Mouse (Mus musculus) embryonic facial prominence, embryonic 15.5 days (tissue): ENCODE data around the gene Rhox3e. TPM values are rescaled to one million over a fixed set of nuclear protein-coding genes. Genes with fewer than 3 reads are reported as not detected.
"Not testable (repeated sequence)": the region's sequence is repeated elsewhere in the genome, so short reads cannot be mapped to it uniquely, and the experiment has no call there.

Experiments used
- ATAC-seq: fragments of 200-750 bp; cut with Nextera tagmentation; 2 replicates; pipeline ENCODE4 v1.8.0; 2017; ENCODE audit warnings: low read depth, moderate TSS enrichment; ENCODE audit not compliant: insufficient number of reproducible peaks, low FRiP score, low TSS enrichment
- H3K27ac ChIP-seq: fragments of 300-500 bp; sonication (generic); replicated peaks from 2 replicates; pipeline ENCODE4 v1.5.1; 2015; ENCODE audit warnings: mild to moderate bottlenecking, inconsistent platforms
- H3K27me3 ChIP-seq: fragments of 300-500 bp; sonication (generic); 2 replicates; pipeline ENCODE4 v1.6.1; 2015; ENCODE audit warnings: inconsistent platforms
- H3K36me3 ChIP-seq: fragments of 300-500 bp; sonication (generic); 2 replicates; pipeline ENCODE4 v1.6.1; 2015; ENCODE audit warnings: mild to moderate bottlenecking, inconsistent platforms
- H3K4me1 ChIP-seq: fragments of 300-500 bp; sonication (generic); 2 replicates; pipeline ENCODE4 v1.6.1; 2015; ENCODE audit warnings: inconsistent platforms
- H3K4me2 ChIP-seq: fragments of 300-500 bp; sonication (generic); replicated peaks from 2 replicates; pipeline ENCODE4 v1.6.1; 2015; ENCODE audit warnings: mild to moderate bottlenecking, inconsistent platforms
- H3K4me3 ChIP-seq: fragments of 300-500 bp; sonication (generic); replicated peaks from 2 replicates; pipeline ENCODE4 v1.5.1; 2015; ENCODE audit warnings: mild to moderate bottlenecking, inconsistent platforms
- H3K9ac ChIP-seq: fragments of 300-500 bp; sonication (generic); 2 replicates; pipeline ENCODE4 v1.6.1; 2015; ENCODE audit warnings: inconsistent platforms
- H3K9me3 ChIP-seq: fragments of 300-500 bp; sonication (generic); replicated peaks from 2 replicates; pipeline ENCODE4 v1.6.1; 2016; ENCODE audit warnings: inconsistent platforms
- WGBS: fragments of 180-500 bp; shearing (Covaris S2); methylation state at CpG from one replicate; pipeline ENCODE4 v1.1.7; 2015; 5-methylcytosine and 5-hydroxymethylcytosine counted together
- polyA plus RNA-seq: library from polyadenylated mRNA; unstranded; fragments of >200 nt; fragmentation: Nextera tagmentation; extraction: Ambion mirVana; gene quantifications from 2 replicates; pipeline ENCODE4 v1.2.1, GENCODE M21; 2015

The Rhox3e gene
- not detected in 2 replicates for polyA plus RNA-seq

DNA sequence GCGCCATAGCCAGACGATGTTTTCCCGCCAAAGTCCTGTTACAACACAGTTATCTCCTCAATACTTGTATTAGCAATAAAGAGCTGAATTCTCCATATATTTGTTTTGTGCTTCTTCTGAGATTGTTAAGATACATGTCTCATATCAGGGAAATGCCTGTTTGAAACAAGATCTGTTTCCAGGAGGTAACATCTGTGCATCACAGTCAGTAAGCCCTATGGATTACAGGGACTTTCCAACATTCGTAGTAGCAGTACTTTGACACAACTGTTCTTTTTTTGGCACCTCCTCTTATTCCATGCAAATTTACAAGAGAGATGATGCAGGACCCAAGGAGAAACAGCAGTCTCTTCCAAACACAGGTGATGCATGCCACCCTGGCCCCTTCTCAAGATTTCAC, at the start of gene Rhox3e:
Gene Rhox3e (plus strand): TSS at position 301 of the 400 bp plus-strand sequence.
- WGBS, result 60% methylated on average over 1 of the region's 4 CpGs
- not testable (repeated sequence) for H3K27ac ChIP-seq, H3K27me3 ChIP-seq

GRCm38 (mm10) chrX:37514059-37514458, 27.8 kb upstream of the Rhox3e start, which contains the start of gene Rhox4d:
Gene Rhox4d, plus strand, starts transcription at chrX:37514359.
- not testable (repeated sequence) for H3K4me3 ChIP-seq, H3K27me3 ChIP-seq, H3K9me3 ChIP-seq, H3K36me3 ChIP-seq, H3K4me1 ChIP-seq, H3K9ac ChIP-seq, ATAC-seq, H3K4me2 ChIP-seq, H3K27ac ChIP-seq
- 92% methylated on average over 16 of the region's 18 CpGs for WGBS

More for the DNA sequence above, at the start of gene Rhox3e:
- H3K4me1 ChIP-seq, ATAC-seq, H3K4me2 ChIP-seq, H3K9me3 ChIP-seq, H3K4me3 ChIP-seq, H3K36me3 ChIP-seq, H3K9ac ChIP-seq: not testable (repeated sequence)

GRCm38 (mm10) chrX:37530152-37530551, 11.7 kb upstream of the Rhox3e start, which contains the start of gene Rhox2e:
Gene Rhox2e, plus strand, starts transcription at chrX:37530452.
- not testable (repeated sequence) for H3K36me3 ChIP-seq, H3K4me1 ChIP-seq, H3K9me3 ChIP-seq, H3K4me3 ChIP-seq, ATAC-seq, H3K9ac ChIP-seq, H3K27me3 ChIP-seq, H3K27ac ChIP-seq, H3K4me2 ChIP-seq
- 100% methylated on average over 2 of the region's 8 CpGs for WGBS

- not testable (repeated sequence) for H3K4me3 ChIP-seq, H3K27ac ChIP-seq, H3K36me3 ChIP-seq, H3K9me3 ChIP-seq, H3K4me1 ChIP-seq, H3K9ac ChIP-seq, H3K27me3 ChIP-seq, ATAC-seq, H3K4me2 ChIP-seq
- WGBS, result 96% methylated on average over 10 of the region's 18 CpGs
These were observed 15.3 kb downstream of the Rhox3e start, which contains the start of gene Rhox4e for GRCm38 (mm10) chrX:37557112-37557511. Gene Rhox4e, plus strand, starts transcription at chrX:37557412.

DNA sequence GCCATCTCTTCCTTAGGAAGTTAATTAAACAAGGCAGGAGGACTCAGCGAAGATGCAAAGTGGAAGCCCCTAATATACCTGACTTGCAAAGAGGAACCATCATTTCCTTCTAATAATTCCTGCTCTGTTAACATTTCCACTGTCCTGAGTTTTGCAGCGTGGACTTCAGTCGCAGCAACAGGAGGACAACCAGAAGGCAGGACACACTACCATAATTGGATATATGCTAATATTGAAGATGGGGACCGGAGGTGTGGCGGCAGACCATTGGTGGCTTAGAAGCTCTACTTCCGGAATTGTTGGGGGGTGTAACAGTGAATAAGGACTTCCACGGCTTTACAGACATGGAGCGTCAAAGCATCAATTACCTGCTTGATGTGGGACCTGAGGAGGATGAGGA, 29.3 kb downstream of the Rhox3e start, which contains the start of gene Rhox2f:
Gene Rhox2f (plus strand): TSS at position 301 of the 400 bp plus-strand sequence.
- WGBS, result 93% methylated on average over 8 of the region's 8 CpGs
- not testable (repeated sequence) for ATAC-seq, H3K9ac ChIP-seq, H3K36me3 ChIP-seq, H3K9me3 ChIP-seq, H3K4me2 ChIP-seq, H3K4me1 ChIP-seq, H3K27me3 ChIP-seq, H3K27ac ChIP-seq, H3K4me3 ChIP-seq

DNA sequence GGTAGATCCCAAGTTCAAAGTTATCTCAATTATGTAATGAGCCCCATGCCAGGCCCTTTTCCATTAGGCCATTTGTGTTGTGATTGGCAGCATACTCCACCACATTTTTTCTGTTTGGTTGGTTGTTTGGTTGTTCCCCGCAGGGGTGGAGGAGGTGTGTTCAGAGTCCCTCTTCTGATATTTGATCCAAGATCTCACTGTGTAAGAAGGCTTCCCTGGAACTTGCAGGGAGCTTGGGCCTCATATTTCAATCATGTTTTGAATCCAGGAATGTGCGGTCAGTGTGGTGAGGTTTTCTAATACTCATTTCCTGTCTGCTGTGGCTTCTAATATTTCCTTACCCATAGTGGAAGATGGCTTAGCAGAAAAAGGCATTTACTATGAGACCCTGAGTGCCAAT, 30.8 kb downstream of the Rhox3e start:
- not testable (repeated sequence) for H3K4me1 ChIP-seq, H3K27ac ChIP-seq, H3K36me3 ChIP-seq, H3K4me2 ChIP-seq, H3K4me3 ChIP-seq, ATAC-seq, H3K9me3 ChIP-seq, H3K9ac ChIP-seq, H3K27me3 ChIP-seq
- WGBS, result 32% methylated on average over 2 of the region's 2 CpGs

GRCm38 (mm10) chrX:37580692-37581091, 38.9 kb downstream of the Rhox3e start, which contains the start of gene Rhox3f:
Gene Rhox3f, plus strand, starts transcription at chrX:37580992.
- H3K4me2 ChIP-seq, H3K9me3 ChIP-seq, H3K9ac ChIP-seq, H3K4me3 ChIP-seq, H3K36me3 ChIP-seq, ATAC-seq, H3K27ac ChIP-seq, H3K27me3 ChIP-seq, H3K4me1 ChIP-seq: not testable (repeated sequence)

Other genes with a start within 250 kb of the Rhox3e start
- not detected in 2 replicates for gene Rhox3a2, start 162.0 kb upstream of the Rhox3e start, polyA plus RNA-seq
- 0.55 and 1.5 TPM in 2 replicates for gene Rhox4a2, start 151.2 kb upstream of the Rhox3e start, polyA plus RNA-seq
- gene Rhox2b, start 130.0 kb upstream of the Rhox3e start, polyA plus RNA-seq, result not detected in 2 replicates
- gene Rhox4b, start 109.5 kb upstream of the Rhox3e start, polyA plus RNA-seq, result 0.43 and 0.72 TPM in 2 replicates
- gene Rhox2c, start 88.3 kb upstream of the Rhox3e start, polyA plus RNA-seq, result not detected in 2 replicates
- not detected in 2 replicates for gene Rhox3c, start 83.4 kb upstream of the Rhox3e start, polyA plus RNA-seq
- gene Rhox4c, start 61.7 kb upstream of the Rhox3e start, polyA plus RNA-seq, result not detected in 2 replicates
- gene Rhox2d, start 48.6 kb upstream of the Rhox3e start, polyA plus RNA-seq, result not detected in 2 replicates
- gene Rhox4d, start 27.7 kb upstream of the Rhox3e start, polyA plus RNA-seq, result not detected in 2 replicates
- gene Rhox2e, start 11.6 kb upstream of the Rhox3e start, polyA plus RNA-seq, result not detected in 2 replicates
- gene Rhox4e, start 15.4 kb downstream of the Rhox3e start, polyA plus RNA-seq, result not detected in 2 replicates
- not detected in 2 replicates for gene Rhox2f, start 29.4 kb downstream of the Rhox3e start, polyA plus RNA-seq
- gene Rhox3f, start 39.0 kb downstream of the Rhox3e start, polyA plus RNA-seq, result not detected in 2 replicates
- not detected in 2 replicates for gene Rhox4f, start 65.7 kb downstream of the Rhox3e start, polyA plus RNA-seq
- gene Rhox3g, start 86.6 kb downstream of the Rhox3e start, polyA plus RNA-seq, result not detected in 2 replicates
- not detected in 2 replicates for gene Rhox2g, start 101.5 kb downstream of the Rhox3e start, polyA plus RNA-seq
- not detected in 2 replicates for gene Rhox4g, start 109.3 kb downstream of the Rhox3e start, polyA plus RNA-seq
- not detected in 2 replicates for gene Rhox3h, start 126.7 kb downstream of the Rhox3e start, polyA plus RNA-seq
- not detected in 2 replicates for gene Rhox2h, start 131.3 kb downstream of the Rhox3e start, polyA plus RNA-seq